Mouse (Mus musculus): ENCODE data around the gene Kcnq2. TPM values are rescaled to one million over a fixed set of nuclear protein-coding genes. Genes with fewer than 3 reads are reported as not detected.

Kcnq2 gene
- polyA plus RNA-seq, 1 experiment from 2014 or later: 0.17 TPM

DNA sequence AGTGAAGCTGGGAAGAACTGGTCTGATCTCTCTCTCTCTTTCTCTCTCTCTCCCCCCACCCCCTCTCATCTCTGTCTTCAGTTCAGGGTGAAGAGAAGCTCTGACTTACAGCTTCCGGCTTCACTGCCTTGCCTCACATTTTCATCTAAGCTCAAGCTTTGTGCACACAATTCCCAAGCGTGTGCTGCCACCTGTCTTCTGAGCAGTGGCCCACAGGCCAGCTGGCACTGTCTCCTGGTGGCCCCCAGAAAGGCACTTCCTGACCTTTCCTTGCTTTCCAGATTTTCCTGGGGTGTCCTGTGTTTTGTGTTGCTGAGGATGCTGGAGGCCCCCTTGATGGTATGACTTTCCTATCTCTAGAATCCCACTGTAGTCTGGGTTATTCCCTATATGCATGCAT is 31.0 kb downstream of the Kcnq2 start:
- ATAC-seq (replicated peaks; ENCODE audit: insufficient number of reproducible peaks, low FRiP score, low TSS enrichment): no peak
- H3K4me3 ChIP-seq (ENCODE audit: low read depth, low read length): no peak overlapping the region
- 62% methylated on average over 2 of the region's 2 CpGs for WGBS (ENCODE audit: insufficient replicate concordance)
- H3K27ac ChIP-seq (ENCODE audit: low read depth, low read length): no peak overlapping the region
- no peaks in the 10 kb centered on the region for H3K4me1 ChIP-seq (ENCODE audit: control insufficient read depth, insufficient read depth, low read length)
- H3K9ac ChIP-seq (ENCODE audit: low read depth, low read length): no peak overlapping the region
- H3K27me3 ChIP-seq (ENCODE audit: control insufficient read depth, insufficient read depth, low read length): peaks cover 3% of the 10 kb centered on the region; the same call in 1 of the 2 replicates
- H3K4me2 ChIP-seq: no peak overlapping the region
- H3K36me3 ChIP-seq (ENCODE audit: control insufficient read depth, insufficient read depth, low read length): no peaks in the 10 kb centered on the region
- H3K9me3 ChIP-seq (replicated peaks; ENCODE audit: control insufficient read depth, low read length): no peaks in the 10 kb centered on the region

DNA sequence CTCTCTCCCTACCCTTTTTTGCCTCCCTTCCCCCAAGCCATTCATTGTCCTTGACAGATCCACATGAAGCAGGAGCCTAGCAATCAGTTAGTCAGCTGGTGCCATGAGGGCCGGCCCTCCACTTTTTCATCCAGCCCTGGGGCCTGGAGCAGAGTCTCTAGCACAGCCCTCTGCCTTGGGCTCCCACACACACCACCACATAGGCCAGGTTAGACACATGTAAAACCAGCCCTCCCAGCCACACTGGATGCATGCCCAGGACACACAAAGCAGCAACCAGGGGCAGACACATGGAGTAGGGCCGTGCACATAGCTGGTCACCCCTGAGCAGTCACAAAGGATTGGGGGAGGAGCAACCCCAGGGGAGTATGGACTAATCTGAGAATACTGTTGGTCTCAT is 32.9 kb downstream of the Kcnq2 start:
- Histone ChIP-seq H3K4me2 (no peak overlapping the region), H3K36me3 (ENCODE audit: control insufficient read depth, insufficient read depth, low read length) (no peaks in the 10 kb centered on the region), H3K27ac (ENCODE audit: low read depth, low read length) (no peak overlapping the region), H3K9ac (ENCODE audit: low read depth, low read length) (no peak overlapping the region), H3K4me3 (ENCODE audit: low read depth, low read length) (no peak overlapping the region), H3K27me3 (ENCODE audit: control insufficient read depth, insufficient read depth, low read length) (peaks cover 3% of the 10 kb centered on the region; the same call in 1 of the 2 replicates), H3K9me3 (replicated peaks; ENCODE audit: control insufficient read depth, low read length) (no peaks in the 10 kb centered on the region), H3K4me1 (ENCODE audit: control insufficient read depth, insufficient read depth, low read length) (no peaks in the 10 kb centered on the region)
- WGBS (ENCODE audit: insufficient replicate concordance): 48% methylated on average over 2 of the region's 2 CpGs
- no peak for ATAC-seq (replicated peaks; ENCODE audit: insufficient number of reproducible peaks, low FRiP score, low TSS enrichment)

DNA sequence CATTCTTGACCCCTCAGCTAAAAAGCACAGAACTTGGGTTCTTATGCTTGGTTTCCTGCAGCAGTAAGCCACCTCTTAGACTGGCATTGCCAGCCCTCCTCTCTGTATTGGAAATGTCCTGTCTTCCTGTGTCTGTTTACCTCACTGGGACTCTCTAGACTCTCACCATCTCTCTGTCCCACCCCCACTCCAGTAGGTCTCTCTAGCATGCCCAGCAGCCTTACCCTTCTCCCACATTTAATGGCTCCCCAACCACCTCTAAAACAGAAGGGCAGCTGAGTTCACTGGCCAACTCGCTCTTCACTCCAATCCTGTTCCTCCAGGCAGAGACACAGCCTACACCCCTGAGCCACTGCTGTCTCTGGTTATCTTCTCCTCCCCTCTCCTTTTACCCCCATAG is 33.5 kb downstream of the Kcnq2 start:
- Histone ChIP-seq H3K9me3 (replicated peaks; ENCODE audit: control insufficient read depth, low read length) (no peaks in the 10 kb centered on the region), H3K4me3 (ENCODE audit: low read depth, low read length) (no peak overlapping the region), H3K4me2 (no peak overlapping the region), H3K36me3 (ENCODE audit: control insufficient read depth, insufficient read depth, low read length) (no peaks in the 10 kb centered on the region), H3K27ac (ENCODE audit: low read depth, low read length) (no peak overlapping the region), H3K4me1 (ENCODE audit: control insufficient read depth, insufficient read depth, low read length) (no peaks in the 10 kb centered on the region), H3K27me3 (ENCODE audit: control insufficient read depth, insufficient read depth, low read length) (peaks cover 8% of the 10 kb centered on the region), H3K9ac (ENCODE audit: low read depth, low read length) (no peak overlapping the region)
- ATAC-seq (replicated peaks; ENCODE audit: insufficient number of reproducible peaks, low FRiP score, low TSS enrichment): no peak
- WGBS (ENCODE audit: insufficient replicate concordance): 61% methylated on average over 1 of the region's 1 CpGs

DNA sequence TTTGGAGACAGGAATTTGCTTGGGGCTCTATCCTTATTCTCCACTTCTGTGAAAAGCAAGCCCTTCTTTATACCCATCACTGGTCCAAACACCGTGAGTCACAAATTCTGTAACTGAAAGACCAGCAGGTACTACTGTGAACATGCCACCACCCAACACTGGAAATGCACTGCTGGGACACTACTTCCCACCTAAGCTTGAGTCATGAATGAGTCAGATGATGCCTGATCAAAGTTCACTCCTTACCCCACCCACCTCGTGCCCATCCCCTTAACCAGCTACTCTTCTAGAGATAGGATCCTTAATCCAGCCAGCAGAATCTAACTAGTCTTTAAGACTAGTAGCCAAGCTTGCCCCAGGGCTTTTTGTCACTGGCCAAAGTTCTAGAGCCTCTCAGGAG is 35.0 kb downstream of the Kcnq2 start:
- Histone ChIP-seq H3K4me3 (ENCODE audit: low read depth, low read length) (no peak overlapping the region), H3K9me3 (replicated peaks; ENCODE audit: control insufficient read depth, low read length) (no peaks in the 10 kb centered on the region), H3K27ac (ENCODE audit: low read depth, low read length) (no peak overlapping the region), H3K9ac (ENCODE audit: low read depth, low read length) (no peak overlapping the region), H3K27me3 (ENCODE audit: control insufficient read depth, insufficient read depth, low read length) (peaks cover 19% of the 10 kb centered on the region), H3K4me1 (ENCODE audit: control insufficient read depth, insufficient read depth, low read length) (no peaks in the 10 kb centered on the region), H3K4me2 (no peak overlapping the region), H3K36me3 (ENCODE audit: control insufficient read depth, insufficient read depth, low read length) (no peaks in the 10 kb centered on the region)
- ATAC-seq (replicated peaks; ENCODE audit: insufficient number of reproducible peaks, low FRiP score, low TSS enrichment): no peak
- WGBS (ENCODE audit: insufficient replicate concordance): 79% methylated on average over 2 of the region's 2 CpGs

DNA sequence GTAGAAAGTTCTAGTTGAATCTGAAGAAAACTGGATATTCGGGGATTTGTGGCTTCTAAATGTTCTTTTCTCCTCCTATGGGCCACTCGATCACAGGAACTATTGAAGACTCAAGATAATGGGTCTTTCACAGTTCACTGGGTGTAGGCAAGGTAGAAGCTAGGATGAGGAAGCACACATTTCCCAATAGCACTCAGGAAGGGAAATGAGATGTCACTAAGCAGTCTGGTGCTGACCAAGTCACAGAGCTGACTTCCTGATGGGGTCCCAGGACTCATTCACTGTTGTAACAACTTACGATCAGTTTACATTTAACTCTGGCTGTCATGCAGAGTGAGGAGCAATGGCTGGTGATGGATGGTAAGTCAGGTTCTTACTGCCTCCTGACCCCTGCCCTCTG is 45.0 kb downstream of the Kcnq2 start:
- Histone ChIP-seq H3K4me2 (no peak overlapping the region), H3K9ac (ENCODE audit: low read depth, low read length) (no peak overlapping the region), H3K27ac (ENCODE audit: low read depth, low read length) (no peak overlapping the region), H3K4me1 (ENCODE audit: control insufficient read depth, insufficient read depth, low read length) (no peaks in the 10 kb centered on the region), H3K4me3 (ENCODE audit: low read depth, low read length) (no peak overlapping the region), H3K27me3 (ENCODE audit: control insufficient read depth, insufficient read depth, low read length) (peaks cover 17% of the 10 kb centered on the region), H3K36me3 (ENCODE audit: control insufficient read depth, insufficient read depth, low read length) (no peaks in the 10 kb centered on the region), H3K9me3 (replicated peaks; ENCODE audit: control insufficient read depth, low read length) (no peaks in the 10 kb centered on the region)
- ATAC-seq (replicated peaks; ENCODE audit: insufficient number of reproducible peaks, low FRiP score, low TSS enrichment): no peak
- WGBS (ENCODE audit: insufficient replicate concordance): 68% methylated on average over 3 of the region's 3 CpGs

DNA sequence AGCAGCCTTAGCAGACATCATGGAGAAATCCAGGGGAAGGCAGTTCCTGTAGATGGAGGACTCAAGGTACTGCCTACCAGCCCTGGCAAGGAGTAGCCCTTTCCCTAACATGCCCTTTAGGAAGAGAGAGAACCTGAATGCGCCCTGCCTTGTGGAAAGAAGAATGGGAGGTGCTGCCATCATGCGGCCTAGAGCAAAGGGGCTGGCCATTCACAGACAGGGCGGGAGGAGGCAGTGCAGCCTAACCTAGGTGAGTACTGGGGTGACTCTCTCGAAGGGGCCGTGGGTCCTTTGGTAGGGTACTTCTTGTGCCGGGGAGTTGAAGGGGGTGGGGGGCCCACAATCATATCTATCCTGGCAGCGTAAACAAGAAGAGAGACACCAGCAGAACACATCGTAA is 50.1 kb downstream of the Kcnq2 start:
- no peaks in the 10 kb centered on the region for H3K36me3 ChIP-seq (ENCODE audit: control insufficient read depth, insufficient read depth, low read length)
- no peak overlapping the region for H3K27ac ChIP-seq (ENCODE audit: low read depth, low read length)
- no peak overlapping the region for H3K4me3 ChIP-seq (ENCODE audit: low read depth, low read length)
- no peaks in the 10 kb centered on the region for H3K4me1 ChIP-seq (ENCODE audit: control insufficient read depth, insufficient read depth, low read length)
- H3K27me3 ChIP-seq (ENCODE audit: control insufficient read depth, insufficient read depth, low read length): peaks cover 9% of the 10 kb centered on the region
- ATAC-seq (replicated peaks; ENCODE audit: insufficient number of reproducible peaks, low FRiP score, low TSS enrichment): no peak
- H3K9ac ChIP-seq (ENCODE audit: low read depth, low read length): no peak overlapping the region
- WGBS (ENCODE audit: insufficient replicate concordance): 68% methylated on average over 8 of the region's 8 CpGs
- no peaks in the 10 kb centered on the region for H3K9me3 ChIP-seq (replicated peaks; ENCODE audit: control insufficient read depth, low read length)
- no peak overlapping the region for H3K4me2 ChIP-seq

DNA sequence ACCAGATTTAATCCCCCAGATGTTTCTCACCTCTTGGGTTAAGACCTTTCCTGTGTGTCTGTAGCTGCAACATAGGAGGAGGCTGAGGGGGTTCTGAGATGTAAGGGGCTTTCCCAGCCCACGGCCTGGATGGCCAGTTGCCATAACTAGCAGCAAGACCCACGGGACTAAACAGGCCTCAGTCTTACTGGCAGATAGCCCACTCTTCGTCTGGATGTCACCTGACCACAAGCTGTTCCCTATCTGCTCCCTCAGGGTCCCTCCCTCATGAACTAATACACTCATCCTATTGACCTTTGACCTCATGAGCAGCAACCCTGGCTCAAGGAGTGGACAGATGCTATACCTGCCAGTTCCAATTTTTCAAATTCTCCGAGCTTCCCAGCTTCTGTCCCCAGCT is 51.2 kb downstream of the Kcnq2 start:
- no peaks in the 10 kb centered on the region for H3K36me3 ChIP-seq (ENCODE audit: control insufficient read depth, insufficient read depth, low read length)
- H3K4me1 ChIP-seq (ENCODE audit: control insufficient read depth, insufficient read depth, low read length): no peaks in the 10 kb centered on the region
- no peak overlapping the region for H3K9ac ChIP-seq (ENCODE audit: low read depth, low read length)
- no peak overlapping the region for H3K27ac ChIP-seq (ENCODE audit: low read depth, low read length)
- H3K9me3 ChIP-seq (replicated peaks; ENCODE audit: control insufficient read depth, low read length): no peaks in the 10 kb centered on the region
- ATAC-seq (replicated peaks; ENCODE audit: insufficient number of reproducible peaks, low FRiP score, low TSS enrichment): no peak
- WGBS (ENCODE audit: insufficient replicate concordance): 44% methylated on average over 4 of the region's 4 CpGs
- no peak overlapping the region for H3K4me3 ChIP-seq (ENCODE audit: low read depth, low read length)
- H3K4me2 ChIP-seq: no peak overlapping the region
- peaks cover 9% of the 10 kb centered on the region for H3K27me3 ChIP-seq (ENCODE audit: control insufficient read depth, insufficient read depth, low read length)

DNA sequence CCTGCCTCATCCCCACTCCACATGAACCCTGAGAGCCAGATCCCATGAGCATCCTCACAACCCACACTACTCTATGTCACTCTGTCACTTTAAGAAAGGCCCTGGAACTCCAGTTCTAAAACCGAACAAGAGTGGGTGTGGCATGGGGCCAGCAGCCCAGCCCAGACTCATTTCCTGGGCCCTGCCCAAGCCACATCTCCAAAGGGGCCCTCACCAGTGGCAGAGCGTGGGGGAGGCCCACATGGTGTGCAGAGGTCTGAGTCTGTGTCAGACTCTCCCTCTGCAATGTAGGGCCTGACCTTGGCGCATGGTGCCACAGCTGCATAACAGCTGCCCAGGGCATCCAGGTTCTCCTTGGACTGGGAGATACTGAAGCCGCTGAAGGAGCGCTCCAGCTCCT is 54.2 kb downstream of the Kcnq2 start:
- no peaks in the 10 kb centered on the region for H3K36me3 ChIP-seq (ENCODE audit: control insufficient read depth, insufficient read depth, low read length)
- H3K4me3 ChIP-seq (ENCODE audit: low read depth, low read length): no peak overlapping the region
- H3K27ac ChIP-seq (ENCODE audit: low read depth, low read length): no peak overlapping the region
- no peaks in the 10 kb centered on the region for H3K9me3 ChIP-seq (replicated peaks; ENCODE audit: control insufficient read depth, low read length)
- WGBS (ENCODE audit: insufficient replicate concordance): 65% methylated on average over 5 of the region's 5 CpGs
- peaks cover 5% of the 10 kb centered on the region for H3K27me3 ChIP-seq (ENCODE audit: control insufficient read depth, insufficient read depth, low read length)
- no peak overlapping the region for H3K4me2 ChIP-seq
- no peak for ATAC-seq (replicated peaks; ENCODE audit: insufficient number of reproducible peaks, low FRiP score, low TSS enrichment)
- no peak overlapping the region for H3K9ac ChIP-seq (ENCODE audit: low read depth, low read length)
- H3K4me1 ChIP-seq (ENCODE audit: control insufficient read depth, insufficient read depth, low read length): no peaks in the 10 kb centered on the region

DNA sequence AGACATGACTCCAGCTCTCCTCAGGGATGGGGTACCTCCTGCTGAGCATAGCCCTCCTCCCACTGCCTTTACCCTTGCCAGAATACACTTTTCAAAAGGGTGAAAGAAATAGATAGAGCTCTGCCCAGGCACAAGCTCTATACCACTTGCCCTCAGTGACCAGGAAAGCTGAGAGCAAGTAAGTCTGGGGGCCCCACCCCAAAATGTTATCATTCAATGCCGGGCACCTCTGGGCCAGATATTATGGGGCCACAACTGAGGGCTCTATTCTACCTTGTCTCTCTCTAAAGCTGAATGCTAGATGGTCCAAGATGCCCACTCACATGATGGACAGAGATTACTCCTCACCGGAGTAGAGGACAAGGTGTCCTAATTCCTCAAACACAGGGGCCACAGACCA is 55.6 kb downstream of the Kcnq2 start:
- H3K27ac ChIP-seq (ENCODE audit: low read depth, low read length): no peak overlapping the region
- WGBS (ENCODE audit: insufficient replicate concordance): 83% methylated on average over 2 of the region's 2 CpGs
- no peaks in the 10 kb centered on the region for H3K36me3 ChIP-seq (ENCODE audit: control insufficient read depth, insufficient read depth, low read length)
- no peak overlapping the region for H3K4me3 ChIP-seq (ENCODE audit: low read depth, low read length)
- H3K27me3 ChIP-seq (ENCODE audit: control insufficient read depth, insufficient read depth, low read length): peaks cover 2% of the 10 kb centered on the region
- no peak for ATAC-seq (replicated peaks; ENCODE audit: insufficient number of reproducible peaks, low FRiP score, low TSS enrichment)
- H3K9ac ChIP-seq (ENCODE audit: low read depth, low read length): no peak overlapping the region
- no peak overlapping the region for H3K4me2 ChIP-seq
- H3K4me1 ChIP-seq (ENCODE audit: control insufficient read depth, insufficient read depth, low read length): no peaks in the 10 kb centered on the region
- H3K9me3 ChIP-seq (replicated peaks; ENCODE audit: control insufficient read depth, low read length): no peaks in the 10 kb centered on the region
